Mouse (Mus musculus) A20 (cell line): ENCODE results near the gene D3Ertd254e.
A peak's percentile ranks its signal among the peaks of the same experiment; 100 is the strongest.

Source experiments
- DNase-seq: peaks from one replicate; pipeline ENCODE4 v3.0.0-alpha.2; 2011; ENCODE audit warnings: low read depth, low spot score

D3Ertd254e gene

GRCm38 (mm10) chr3:36150934-36151686 is at the start of gene D3Ertd254e:
D3Ertd254e (plus strand) TSS chr3:36151017.
- peak; percentile 92 for DNase-seq

GRCm38 (mm10) chr3:36116076-36116475 is 34.7 kb upstream of the D3Ertd254e start:
- DNase-seq = no peak

- DNase-seq = no peak
Measured at GRCm38 (mm10) chr3:36119684-36120548, 30.9 kb upstream of the D3Ertd254e start.

- peak; percentile 85 for DNase-seq
Measured at GRCm38 (mm10) chr3:36126176-36126575, 24.6 kb upstream of the D3Ertd254e start.

GRCm38 (mm10) chr3:36136152-36136551 is 14.7 kb upstream of the D3Ertd254e start:
- no peak for DNase-seq

- peak; percentile 73 for DNase-seq
Measured at GRCm38 (mm10) chr3:36137560-36137959, 13.3 kb upstream of the D3Ertd254e start.

GRCm38 (mm10) chr3:36138171-36138660 is 12.6 kb upstream of the D3Ertd254e start:
- no peak for DNase-seq

GRCm38 (mm10) chr3:36138996-36139395 is 11.8 kb upstream of the D3Ertd254e start:
- DNase-seq = no peak

- DNase-seq = no peak
Measured at GRCm38 (mm10) chr3:36150537-36150933, 282 bp upstream of the D3Ertd254e start.

GRCm38 (mm10) chr3:36155268-36155667 is 4.5 kb downstream of the D3Ertd254e start:
- DNase-seq = no peak

- no peak for DNase-seq
Measured at GRCm38 (mm10) chr3:36170670-36171210, 19.9 kb downstream of the D3Ertd254e start.

GRCm38 (mm10) chr3:36171348-36171747 is 20.5 kb downstream of the D3Ertd254e start:
- DNase-seq = no peak

GRCm38 (mm10) chr3:36173761-36174160 is 22.9 kb downstream of the D3Ertd254e start:
- no peak for DNase-seq

- peak; percentile 33 for DNase-seq
Measured at GRCm38 (mm10) chr3:36181519-36181918, 30.7 kb downstream of the D3Ertd254e start.

GRCm38 (mm10) chr3:36186510-36186909 is 35.7 kb downstream of the D3Ertd254e start:
- DNase-seq = no peak

GRCm38 (mm10) chr3:36189243-36189642 is 38.4 kb downstream of the D3Ertd254e start:
- no peak for DNase-seq

GRCm38 (mm10) chr3:36201098-36201497 is 50.3 kb downstream of the D3Ertd254e start:
- DNase-seq = no peak

- no peak for DNase-seq
Measured at GRCm38 (mm10) chr3:36202932-36203331, 52.1 kb downstream of the D3Ertd254e start.

- DNase-seq = no peak
Measured at GRCm38 (mm10) chr3:36207520-36208264, 56.9 kb downstream of the D3Ertd254e start.

- peak; percentile 64 for DNase-seq
Measured at GRCm38 (mm10) chr3:36209776-36210555, 59.1 kb downstream of the D3Ertd254e start.

- no peak for DNase-seq
Measured at GRCm38 (mm10) chr3:36210939-36211338, 60.1 kb downstream of the D3Ertd254e start.
